Mouse (Mus musculus) hindbrain, embryonic 12.5 days (tissue): ENCODE measurements around the gene Fbxw16. TPM values are rescaled to one million over a fixed set of nuclear protein-coding genes. Genes with fewer than 3 reads are reported as not detected.
"Not testable (repeated sequence)": the region's sequence is repeated elsewhere in the genome, so short reads cannot be mapped to it uniquely, and the experiment has no call there.

Source experiments
- ATAC-seq: fragments of 200-750 bp; cut with Nextera tagmentation; 2 replicates; pipeline ENCODE4 v1.8.0; 2017; ENCODE audit warnings: moderate TSS enrichment; ENCODE audit not compliant: low FRiP score
- H3K27ac ChIP-seq: fragments of 300-500 bp; sonication (generic); 2 replicates; pipeline ENCODE4 v1.5.1; 2016; ENCODE audit warnings: mild to moderate bottlenecking
- H3K27me3 ChIP-seq: fragments of 300-500 bp; sonication (generic); 2 replicates; pipeline ENCODE4 v1.6.1; 2016; ENCODE audit warnings: mild to moderate bottlenecking
- H3K36me3 ChIP-seq: fragments of 300-500 bp; sonication (generic); 2 replicates; pipeline ENCODE4 v1.6.1; 2016; ENCODE audit warnings: mild to moderate bottlenecking
- H3K4me1 ChIP-seq: fragments of 300-500 bp; sonication (generic); 2 replicates; pipeline ENCODE4 v1.6.1; 2016
- H3K4me2 ChIP-seq: fragments of 300-500 bp; sonication (generic); replicated peaks from 2 replicates; pipeline ENCODE4 v1.6.1; 2016; ENCODE audit warnings: mild to moderate bottlenecking
- H3K4me3 ChIP-seq: fragments of 300-500 bp; sonication (generic); 2 replicates; pipeline ENCODE4 v1.5.1; 2016; ENCODE audit warnings: mild to moderate bottlenecking
- H3K9ac ChIP-seq: fragments of 300-500 bp; sonication (generic); 2 replicates; pipeline ENCODE4 v1.6.1; 2016; ENCODE audit warnings: mild to moderate bottlenecking, moderate library complexity
- H3K9me3 ChIP-seq: fragments of 300-500 bp; sonication (generic); replicated peaks from 2 replicates; pipeline ENCODE4 v1.6.1; 2016; ENCODE audit warnings: mild to moderate bottlenecking
- WGBS: fragments of 180-500 bp; shearing (Covaris S2); methylation state at CpG from one replicate; pipeline ENCODE4 v1.1.7; 2016; 5-methylcytosine and 5-hydroxymethylcytosine counted together
- polyA plus RNA-seq: library from polyadenylated mRNA; unstranded; fragments of >200 nt; fragmentation: Nextera tagmentation; extraction: Ambion mirVana; gene quantifications from 2 replicates; pipeline ENCODE4 v1.2.1, GENCODE M21; 2016

Gene Fbxw16
- not detected in 2 replicates for polyA plus RNA-seq

- H3K27ac ChIP-seq, result no peak within 1 kb of the TSS
- H3K27me3 ChIP-seq, result no peaks in the 10 kb centered on the region
- no peak for ATAC-seq
- H3K9me3 ChIP-seq, result no peaks in the 10 kb centered on the region
- H3K4me3 ChIP-seq, result no peak within 1 kb of the TSS
- no peak within 1 kb of the TSS for H3K9ac ChIP-seq
- H3K4me2 ChIP-seq, result no peak within 1 kb of the TSS
- no peaks in the 10 kb centered on the region for H3K36me3 ChIP-seq
- no peaks in the 10 kb centered on the region for H3K4me1 ChIP-seq
Measured at GRCm38 (mm10) chr9:109449040-109449439, at the start of gene Fbxw16. Gene Fbxw16 (minus strand): TSS chr9:109449140.

GRCm38 (mm10) chr9:109495775-109496174, 46.8 kb upstream of the Fbxw16 start, which contains the start of gene Fbxw19:
Gene Fbxw19 (minus strand): TSS chr9:109495875.
- H3K9me3 ChIP-seq, H3K27ac ChIP-seq, H3K27me3 ChIP-seq, H3K9ac ChIP-seq, H3K4me1 ChIP-seq, ATAC-seq, H3K4me2 ChIP-seq, H3K4me3 ChIP-seq, H3K36me3 ChIP-seq: not testable (repeated sequence)
- WGBS, result 80% methylated on average over 1 of the region's 1 CpGs

- no peak for ATAC-seq
- Histone ChIP-seq H3K9me3 (no peaks in the 10 kb centered on the region), H3K27ac (no peak overlapping the region), H3K4me1 (no peaks in the 10 kb centered on the region), H3K4me3 (no peak overlapping the region), H3K4me2 (no peak overlapping the region), H3K36me3 (no peaks in the 10 kb centered on the region), H3K27me3 (no peaks in the 10 kb centered on the region), H3K9ac (no peak overlapping the region)
- WGBS, result 92% methylated on average over 1 of the region's 1 CpGs
Measured at GRCm38 (mm10) chr9:109432956-109433355, 16.0 kb downstream of the Fbxw16 start.

- not testable (repeated sequence) for H3K27ac ChIP-seq, H3K4me1 ChIP-seq, H3K9ac ChIP-seq, ATAC-seq, H3K27me3 ChIP-seq, H3K4me3 ChIP-seq, H3K9me3 ChIP-seq, H3K36me3 ChIP-seq, H3K4me2 ChIP-seq
- WGBS, result 78% methylated on average over 4 of the region's 4 CpGs
Measured at GRCm38 (mm10) chr9:109404196-109404595, 44.7 kb downstream of the Fbxw16 start, which contains the start of gene Fbxw22. Gene Fbxw22 (minus strand): TSS chr9:109404296.

Other genes with a start within 250 kb of the Fbxw16 start
- not detected in 2 replicates for gene Fbxw20, start 214.4 kb downstream of the Fbxw16 start, polyA plus RNA-seq
- gene Fbxw14, start 161.5 kb downstream of the Fbxw16 start, polyA plus RNA-seq, result not detected in 2 replicates
- not detected in 2 replicates for gene Fbxw28, start 109.5 kb downstream of the Fbxw16 start, polyA plus RNA-seq
- not detected in 2 replicates for gene Fbxw22, start 44.8 kb downstream of the Fbxw16 start, polyA plus RNA-seq
- gene Fbxw19, start 46.7 kb upstream of the Fbxw16 start, polyA plus RNA-seq, result not detected in 2 replicates
- 0.14 and 0.17 TPM in 2 replicates for gene Fbxw15, start 119.1 kb upstream of the Fbxw16 start, polyA plus RNA-seq
- 0.16 and 0.18 TPM in 2 replicates for gene Fbxw24, start 176.9 kb upstream of the Fbxw16 start, polyA plus RNA-seq
- gene Fbxw25, start 215.5 kb upstream of the Fbxw16 start, polyA plus RNA-seq, result not detected in 2 replicates